In genomic region chr5:66124089-66124400, GRCm38 (mm10) we compare ENCODE assay signal across 21 mouse cellular contexts.
"Had no signal": no experiment of that assay in that cellular context is flagged by ENCODE, and none has a peak within 500 bp of the region (broad histone marks: within the 10 kb centered on the region; RNA-seq: fewer than 3 reads in every experiment).

No protein-coding gene starts in this region.

- H3K27me3 ChIP-seq: liver, embryonic 12.5 days; midbrain, embryonic 12.5 days; neural tube, embryonic 13.5 days; neural tube, embryonic 15.5 days; stomach, embryonic 15.5 days had no signal

- H3K4me1 ChIP-seq: midbrain, embryonic 12.5 days; neural tube, embryonic 13.5 days; neural tube, embryonic 15.5 days; stomach, embryonic 15.5 days had no signal

- H3K4me2 ChIP-seq: liver, embryonic 12.5 days; lung, embryonic 14.5 days; midbrain, embryonic 12.5 days; neural tube, embryonic 13.5 days; neural tube, embryonic 15.5 days; stomach, embryonic 15.5 days had no signal

- H3K36me3 ChIP-seq: liver, embryonic 12.5 days; midbrain, embryonic 12.5 days; neural tube, embryonic 13.5 days; neural tube, embryonic 15.5 days; stomach, embryonic 15.5 days had no signal

- H3K27ac ChIP-seq: liver, embryonic 12.5 days; liver, embryonic 14.5 days; midbrain, embryonic 12.5 days; neural tube, embryonic 13.5 days; neural tube, embryonic 15.5 days; stomach, embryonic 15.5 days; stomach, postnatal 0 days had no signal

- H3K9me3 ChIP-seq: liver, embryonic 12.5 days; midbrain, embryonic 12.5 days; neural tube, embryonic 13.5 days; neural tube, embryonic 15.5 days; stomach, embryonic 15.5 days had no signal

- H3K4me3 ChIP-seq: liver, embryonic 12.5 days; midbrain, embryonic 12.5 days; myocyte; neural tube, embryonic 13.5 days; neural tube, embryonic 15.5 days; stomach, embryonic 15.5 days had no signal

- H3K9ac ChIP-seq: liver, embryonic 12.5 days; liver, embryonic 14.5 days; lung, embryonic 14.5 days; midbrain, embryonic 12.5 days; neural tube, embryonic 13.5 days; neural tube, embryonic 15.5 days; stomach, embryonic 15.5 days had no signal

- ATAC-seq: liver, embryonic 12.5 days; midbrain, embryonic 16.5 days had no signal

- DNase-seq: lung, adult 18-20 months; lung, embryonic 14.5 days; lung, postnatal 10 days; lung, postnatal 4 days; midbrain, embryonic 14.5 days; retina, postnatal 1 day; right cerebral cortex, adult 18-20 months; right cerebral cortex, postnatal 25 days; right cerebral cortex, postnatal 4 days; thymus, adult 2 months; thymus, postnatal 25 days; thymus, postnatal 4 days had no signal
